Mouse (Mus musculus) CH12.LX (cell line): Measurements from ENCODE around the gene Fam114a2. TPM values are rescaled to one million over a fixed set of nuclear protein-coding genes. Genes with fewer than 3 reads are reported as not detected.

Experiments used
- DNase-seq: peaks from one replicate; pipeline ENCODE4 v3.0.0-alpha.2; 2013; ENCODE audit errors: extremely low read depth
- H3K27ac ChIP-seq: 2 replicates; pipeline ENCODE4 v1.5.1; 2012; ENCODE audit warnings: low read depth, mild to moderate bottlenecking, control low read depth, moderate library complexity; ENCODE audit not compliant: insufficient read depth
- H3K27me3 ChIP-seq: replicated peaks from 2 replicates; pipeline ENCODE3; 2012; ENCODE audit warnings: inconsistent platforms
- H3K36me3 ChIP-seq, 2 experiments: replicated peaks in 1 of 2; 2 replicates each; pipeline versions ENCODE3 to v1.6.1; 2012; ENCODE audit warnings: inconsistent platforms in 1 of 2, low read length in 1 of 2, mild to moderate bottlenecking in 1 of 2, mixed read lengths in 1 of 2, moderate library complexity in 1 of 2; ENCODE audit not compliant: control insufficient read depth in 1 of 2, insufficient read depth in 1 of 2
- H3K4me1 ChIP-seq, 2 experiments: 2 replicates each; pipeline ENCODE4 v1.6.1; 2012; ENCODE audit warnings: inconsistent platforms in 1 of 2, moderate library complexity in 1 of 2; ENCODE audit not compliant: insufficient read depth in 2 of 2, control insufficient read depth in 1 of 2
- H3K4me2 ChIP-seq: 2 replicates; pipeline ENCODE4 v1.6.1; 2012; ENCODE audit warnings: low read depth, mild to moderate bottlenecking, control low read depth; ENCODE audit not compliant: poor library complexity, insufficient read depth, severe bottlenecking
- H3K4me3 ChIP-seq, 3 experiments: fragments of 150-350 bp in 1 of 3; sonication (generic) in 1 of 3; replicated peaks in 1 of 3; 2 replicates each; pipeline versions ENCODE3 to v1.5.1; 2011 to 2012; ENCODE audit warnings: low read depth in 2 of 3, low read length in 2 of 3, mild to moderate bottlenecking in 2 of 3, moderate library complexity in 2 of 3, control low read depth in 1 of 3, improper control_type of control experiment in 1 of 3, inconsistent platforms in 1 of 3, mixed read lengths in 1 of 3; ENCODE audit not compliant: poor library complexity in 1 of 3
- H3K79me2 ChIP-seq: replicated peaks from 2 replicates; pipeline ENCODE4 v1.6.1; 2012; ENCODE audit warnings: mild to moderate bottlenecking, moderate library complexity; ENCODE audit not compliant: control insufficient read depth, poor library complexity, insufficient read depth, severe bottlenecking; ENCODE audit errors: extremely low read depth
- H3K9ac ChIP-seq: 2 replicates; pipeline ENCODE4 v1.6.1; 2012; ENCODE audit warnings: low read depth, mild to moderate bottlenecking, control low read depth, moderate library complexity; ENCODE audit not compliant: insufficient read depth
- H3K9me3 ChIP-seq: replicated peaks from 2 replicates; pipeline ENCODE3; 2012; ENCODE audit warnings: low read length, inconsistent platforms, mixed read lengths
- BHLHE40 ChIP-seq: IDR thresholded peaks from 2 replicates; pipeline ENCODE4 v1.6.1; 2011; ENCODE audit warnings: mild to moderate bottlenecking, low read depth, low read length, improper control_type of control experiment
- HCFC1 ChIP-seq: IDR thresholded peaks from 2 replicates; pipeline ENCODE4 v1.6.1; 2012; ENCODE audit warnings: low read depth, mild to moderate bottlenecking, inconsistent platforms, low read length, improper control_type of control experiment
- IRF4 ChIP-seq: IDR thresholded peaks from 2 replicates; pipeline ENCODE4 v1.6.1; 2014; ENCODE audit warnings: low read depth, mild to moderate bottlenecking, inconsistent platforms, low read length, improper control_type of control experiment
- JUN ChIP-seq: IDR thresholded peaks from 2 replicates; pipeline ENCODE4 v1.6.1; 2011; ENCODE audit warnings: low read depth, mild to moderate bottlenecking, low read length, improper control_type of control experiment, moderate library complexity; ENCODE audit not compliant: insufficient read depth
- KAT2A ChIP-seq: IDR thresholded peaks from 2 replicates; pipeline ENCODE4 v1.6.1; 2012; ENCODE audit warnings: low read length, improper control_type of control experiment, inconsistent platforms; ENCODE audit not compliant: insufficient replicate concordance
- MAFK ChIP-seq: IDR thresholded peaks from 2 replicates; pipeline ENCODE4 v1.6.1; 2011; ENCODE audit warnings: low read length, improper control_type of control experiment; ENCODE audit not compliant: insufficient replicate concordance
- MAZ ChIP-seq: IDR thresholded peaks from 2 replicates; pipeline ENCODE4 v1.6.1; 2012; ENCODE audit warnings: low read depth, mild to moderate bottlenecking, inconsistent platforms, low read length, improper control_type of control experiment, moderate library complexity
- MXI1 ChIP-seq: IDR thresholded peaks from 2 replicates; pipeline ENCODE4 v1.6.1; 2011; ENCODE audit warnings: mild to moderate bottlenecking, low read depth, low read length, improper control_type of control experiment
- NELFE ChIP-seq: IDR thresholded peaks from 2 replicates; pipeline ENCODE4 v1.6.1; 2011; ENCODE audit warnings: low read depth, low read length, improper control_type of control experiment
- PAX5 ChIP-seq: IDR thresholded peaks from 2 replicates; pipeline ENCODE4 v1.6.1; 2012; ENCODE audit warnings: low read length, inconsistent platforms, mixed read lengths
- TBP ChIP-seq: conservative IDR thresholded peaks from 2 replicates; pipeline ENCODE4 v1.6.1; 2011; ENCODE audit warnings: low read depth, low read length, improper control_type of control experiment
- TCF12 ChIP-seq: IDR thresholded peaks from 2 replicates; pipeline ENCODE4 v1.6.1; 2014; ENCODE audit warnings: low read depth, mild to moderate bottlenecking, inconsistent platforms, low read length, improper control_type of control experiment
- UBTF ChIP-seq: IDR thresholded peaks from 2 replicates; pipeline ENCODE4 v1.6.1; 2012; ENCODE audit warnings: low read depth, mild to moderate bottlenecking, inconsistent platforms, low read length, improper control_type of control experiment, moderate library complexity
- USF2 ChIP-seq: conservative IDR thresholded peaks from 2 replicates; pipeline ENCODE4 v1.6.1; 2011; ENCODE audit warnings: low read depth, low read length, improper control_type of control experiment
- ZKSCAN1 ChIP-seq: IDR thresholded peaks from 2 replicates; pipeline ENCODE4 v1.6.1; 2012; ENCODE audit warnings: low read depth, inconsistent platforms, low read length, improper control_type of control experiment, borderline replicate concordance
- ZMIZ1 ChIP-seq: IDR thresholded peaks from 2 replicates; pipeline ENCODE4 v1.6.1; 2012; ENCODE audit warnings: low read depth, mild to moderate bottlenecking, inconsistent platforms, low read length, improper control_type of control experiment
- dilution Hi-C: fragments of 300-500 bp; cut with MboI; formaldehyde crosslinking; loops from 2 replicates; pipeline ENCODE4 v1.14.3; 2020; ENCODE audit warnings: low sequenced_read_pairs; ENCODE audit not compliant: extremely low pct_unique_long_range_greater_than_20kb, extremely low pct_ligation_motif_present
- in situ Hi-C: fragments of 300-500 bp; cut with MboI; formaldehyde crosslinking; loops from 3 replicates; pipeline ENCODE4 v1.14.3; 2019; ENCODE audit warnings: low sequenced_read_pairs, low pct_ligation_motif_present, low pct_unique_long_range_greater_than_20kb, mixed read lengths
- polyA plus RNA-seq: library from polyadenylated mRNA; unstranded; fragments of >175 nt; gene quantifications from 2 replicates; pipeline ENCODE4 v1.2.1, GENCODE M21; 2012; ENCODE audit warnings: low read depth; ENCODE audit not compliant: insufficient read length
- total RNA-seq, 2 experiments: library from RNA; depleted of rRNA; stranded (reverse); fragments of 300-350 nt in 1 of 2; fragments of >200 nt in 1 of 2; gene quantifications; 2 replicates each; pipeline ENCODE4 v1.2.3; 2012 to 2014

The Fam114a2 gene
- total and polyA plus RNA-seq, 3 experiments: 49.8 to 66.4 (median 54.3) TPM

GRCm38 (mm10) chr11:57527506-57527905, 9.1 kb upstream of the Fam114a2 start:
- no peak overlapping the region for H3K9ac ChIP-seq
- no peak overlapping the region for H3K4me3 ChIP-seq
- H3K9me3 ChIP-seq: no peaks in the 10 kb centered on the region
- TF ChIP-seq UBTF: no peak
- TF ChIP-seq USF2: no peak
- no peak for TF ChIP-seq MXI1
- TF ChIP-seq MAZ: no peak
- TF ChIP-seq JUN: no peak
- no peak for TF ChIP-seq TCF12
- TF ChIP-seq PAX5: no peak
- no peak for TF ChIP-seq KAT2A
- in situ Hi-C loops: loop anchor here (25.0 kb wide), 1 partner anchor 410 kb away; no protein-coding TSS in a partner anchor
- peaks cover 31% of the 10 kb centered on the region for H3K79me2 ChIP-seq
- no peaks in the 10 kb centered on the region for H3K27me3 ChIP-seq
- H3K4me2 ChIP-seq: no peak overlapping the region
- dilution Hi-C loops: no loop called here
- H3K4me1 ChIP-seq: peaks cover 3 to 35% of the 10 kb centered on the region in 2 experiments; a peak in 2 of 4 replicates
- no peak for DNase-seq
- H3K27ac ChIP-seq: no peak overlapping the region
- peaks cover 46 to 86% of the 10 kb centered on the region in 2 experiments for H3K36me3 ChIP-seq

GRCm38 (mm10) chr11:57525900-57526299, 7.5 kb upstream of the Fam114a2 start:
- Histone ChIP-seq H3K79me2 (peaks cover 46% of the 10 kb centered on the region), H3K9ac (no peak overlapping the region), H3K4me2 (no peak overlapping the region), H3K4me1 (peaks cover 3 to 39% of the 10 kb centered on the region in 2 experiments; a peak in 2 of 4 replicates), H3K27ac (no peak overlapping the region), H3K27me3 (no peaks in the 10 kb centered on the region), H3K4me3 (no peak overlapping the region), H3K9me3 (no peaks in the 10 kb centered on the region), H3K36me3 (peaks cover 40 to 86% of the 10 kb centered on the region in 2 experiments)
- dilution Hi-C loops: no loop called here
- no peak for DNase-seq
- in situ Hi-C loops: loop anchor here (25.0 kb wide), 1 partner anchor 411 kb away; no protein-coding TSS in a partner anchor
- TF ChIP-seq MAFK (peak; percentile 84), ZMIZ1 (no peak)
- TF ChIP-seq, all 38 proteins: peak for 1

GRCm38 (mm10) chr11:57524597-57524996, 6.2 kb upstream of the Fam114a2 start:
- Histone ChIP-seq H3K36me3 (peaks cover 36 to 84% of the 10 kb centered on the region in 2 experiments), H3K4me1 (peaks cover 5 to 51% of the 10 kb centered on the region in 2 experiments; a peak in 2 of 4 replicates), H3K4me2 (no peak overlapping the region), H3K4me3 (no peak overlapping the region), H3K27ac (no peak overlapping the region), H3K9ac (no peak overlapping the region), H3K79me2 (peaks cover 55% of the 10 kb centered on the region), H3K9me3 (no peaks in the 10 kb centered on the region), H3K27me3 (no peaks in the 10 kb centered on the region)
- DNase-seq: no peak
- dilution Hi-C loops: no loop called here
- in situ Hi-C loops: loop anchor here (25.0 kb wide), 1 partner anchor 813 kb away; the partner anchor contains the start of genes Sh3bp5l and Zfp672
- TF ChIP-seq HCFC1: no peak
- no peak for TF ChIP-seq PAX5
- no peak for TF ChIP-seq NELFE
- no peak for TF ChIP-seq ZKSCAN1
- TF ChIP-seq USF2: no peak
- TF ChIP-seq MXI1: no peak
- TF ChIP-seq BHLHE40: no peak
- TF ChIP-seq TBP: no peak
- no peak for TF ChIP-seq IRF4
- TF ChIP-seq ZMIZ1: no peak
